ENCODE assay signal across 12 mouse cellular contexts in genomic region chr5:37240550-37240949, GRCm38 (mm10). TPM values are rescaled to one million over a fixed set of nuclear protein-coding genes. Genes with fewer than 3 reads are reported as not detected.
A peak's percentile ranks its signal among the peaks of the same experiment; 100 is the strongest.
DNase-seq lines count a peak whose midpoint lies in the region; ATAC-seq and TF ChIP-seq lines count a peak whose summit lies in the region.
"Had no signal": no experiment of that assay in that cellular context is flagged by ENCODE, and none has a peak within 500 bp of the region (broad histone marks: within the 10 kb centered on the region; RNA-seq: fewer than 3 reads in every experiment).

No protein-coding gene starts in this region.

- H3K4me3 ChIP-seq in heart, postnatal 0 days (ENCODE audit: low read depth, low read length) = no peak overlapping the region
- H3K4me3 ChIP-seq in heart, adult 2 months = no peak overlapping the region
- no peak overlapping the region for H3K4me3 ChIP-seq in hindbrain, postnatal 0 days (ENCODE audit: low read length)
- H3K4me3 ChIP-seq: embryonic facial prominence, embryonic 15.5 days; liver, embryonic 13.5 days had no signal

- ATAC-seq in heart, postnatal 0 days (ENCODE audit: insufficient read depth, low read depth) = no peak
- no peak for ATAC-seq in hindbrain, postnatal 0 days
- ATAC-seq: inflammation-experienced regulatory T-cells, adult 6 months had no signal

- H3K27ac ChIP-seq in heart, postnatal 0 days (ENCODE audit: low read depth) = no peak overlapping the region
- no peak overlapping the region for H3K27ac ChIP-seq in heart, adult 2 months
- no peak overlapping the region; the same call in 1 of the 2 replicates for H3K27ac ChIP-seq in hindbrain, postnatal 0 days
- H3K27ac ChIP-seq: embryonic facial prominence, embryonic 15.5 days; liver, embryonic 13.5 days had no signal

- no peak for TF ChIP-seq CTCF in heart, postnatal 0 days (IDR thresholded peaks at IDR 0.05; ENCODE audit: low read depth)
- no peak for TF ChIP-seq CTCF in heart, adult 2 months (IDR thresholded peaks at IDR 0.05)
- TF ChIP-seq CTCF in hindbrain, postnatal 0 days (IDR thresholded peaks at IDR 0.05; ENCODE audit: low read depth) = no peak

- H3K79me2 ChIP-seq in heart, adult 2 months (replicated peaks; ENCODE audit: control insufficient read depth, insufficient read depth, low read length) = no peaks in the 10 kb centered on the region

- H3K4me1 ChIP-seq in heart, postnatal 0 days (ENCODE audit: control insufficient read depth, insufficient read depth) = 0 out of 2 replicates have a peak, but pooled peaks cover 8% of the 10 kb centered on the region
- H3K4me1 ChIP-seq in heart, adult 2 months (ENCODE audit: control insufficient read depth, insufficient read depth, low read length) = no peaks in the 10 kb centered on the region; the same call in 1 of the 2 replicates
- no peaks in the 10 kb centered on the region; the same call in 1 of the 2 replicates for H3K4me1 ChIP-seq in hindbrain, postnatal 0 days (ENCODE audit: insufficient read depth, low read length)

- H3K9ac ChIP-seq in heart, postnatal 0 days (replicated peaks; ENCODE audit: low read depth, low read length) = no peak overlapping the region
- H3K9ac ChIP-seq in heart, adult 2 months (ENCODE audit: low read depth, low read length) = no peak overlapping the region
- H3K9ac ChIP-seq in hindbrain, postnatal 0 days (replicated peaks; ENCODE audit: low read length) = no peak overlapping the region
- H3K9ac ChIP-seq: embryonic facial prominence, embryonic 15.5 days; liver, embryonic 13.5 days had no signal

- no peaks in the 10 kb centered on the region for H3K36me3 ChIP-seq in heart, postnatal 0 days (replicated peaks; ENCODE audit: control insufficient read depth, insufficient read depth, low read length)
- no peaks in the 10 kb centered on the region for H3K36me3 ChIP-seq in heart, adult 2 months (ENCODE audit: control insufficient read depth, insufficient read depth, low read length)
- no peaks in the 10 kb centered on the region for H3K36me3 ChIP-seq in hindbrain, postnatal 0 days (ENCODE audit: insufficient read depth, low read length)
- H3K36me3 ChIP-seq: embryonic facial prominence, embryonic 15.5 days; liver, embryonic 13.5 days had no signal

- intact Hi-C loops in heart, adult 2 months (cut with DNase I) = no loop called here

- 3% methylated on average over 5 of the region's 5 CpGs for WGBS in heart, postnatal 0 days
- 9% methylated on average over 5 of the region's 5 CpGs for WGBS in heart, adult 2 months
- 17% methylated on average over 5 of the region's 5 CpGs for WGBS in hindbrain, postnatal 0 days

- no peaks in the 10 kb centered on the region for H3K9me3 ChIP-seq in heart, postnatal 0 days (replicated peaks; ENCODE audit: control insufficient read depth, low read length)
- no peaks in the 10 kb centered on the region for H3K9me3 ChIP-seq in hindbrain, postnatal 0 days (ENCODE audit: low read length)
- H3K9me3 ChIP-seq: embryonic facial prominence, embryonic 15.5 days; liver, embryonic 13.5 days had no signal

- no peak for TF ChIP-seq POLR2A in heart, adult 2 months (IDR thresholded peaks at IDR 0.05; ENCODE audit: insufficient read depth, low read depth, low read length)

- TF ChIP-seq EP300 in heart, postnatal 0 days (IDR thresholded peaks at IDR 0.05; ENCODE audit: low read depth) = no peak
- TF ChIP-seq EP300 in heart, adult 2 months (IDR thresholded peaks at IDR 0.05; ENCODE audit: insufficient read depth, low read depth, low read length) = no peak

- H3K27me3 ChIP-seq in heart, postnatal 0 days (ENCODE audit: control insufficient read depth, insufficient read depth, low read length) = peaks cover 64% of the 10 kb centered on the region
- H3K27me3 ChIP-seq in heart, adult 2 months (ENCODE audit: control insufficient read depth, insufficient read depth, low read length) = peaks cover 16% of the 10 kb centered on the region
- no peaks in the 10 kb centered on the region for H3K27me3 ChIP-seq in hindbrain, postnatal 0 days (ENCODE audit: insufficient read depth, low read length)

- peak; percentile 41 for DNase-seq in heart, postnatal 0 days (ENCODE audit: low spot score)
- DNase-seq in heart, adult 2 months = no peak
- peak; percentile 48 for DNase-seq in 3T3-L1 (ENCODE audit: low read depth, low spot score)
- peak; percentile 45 for DNase-seq in NIH3T3 (ENCODE audit: low read depth)
- peak; percentile 52 for DNase-seq in hindbrain, postnatal 0 days (ENCODE audit: low spot score)
- no peak for DNase-seq in right cerebral cortex, postnatal 25 days
- no peak for DNase-seq in right cerebral cortex, postnatal 4 days
- DNase-seq in spleen, adult 12 weeks (ENCODE audit: low spot score) = no peak
- DNase-seq: liver, embryonic 13.5 days; thymus, postnatal 36 days had no signal

- no peak overlapping the region for H3K4me2 ChIP-seq in heart, postnatal 0 days (ENCODE audit: low read depth, low read length)
- no peak overlapping the region for H3K4me2 ChIP-seq in hindbrain, postnatal 0 days (ENCODE audit: low read depth, low read length)
- H3K4me2 ChIP-seq: embryonic facial prominence, embryonic 15.5 days; liver, embryonic 13.5 days had no signal

RNA-seq across cellular contexts. Expression of gene Crmp1, which starts 1.2 kb away (rescaled TPM):
- 5.2 and 5.5 TPM in 2 replicates for total RNA-seq in heart, postnatal 0 days (2014; rRNA removed; ENCODE audit: low replicate concordance)
- 1.9 and 2.0 TPM in 2 replicates for polyA plus RNA-seq in heart, postnatal 0 days (2015; fragmentation: Nextera tagmentation; extraction: Ambion mirVana)
- total RNA-seq in heart, adult 2 months (2021) = under 1 TPM; 0.55 to 0.77 TPM
- polyA plus RNA-seq in heart, adult 2 months (2012; rRNA removed) = 0.59 and 0.97 TPM in 2 replicates
- 1,015 and 1,414 TPM in 2 replicates for total RNA-seq in hindbrain, postnatal 0 days (2014; rRNA removed)
- 607 and 697 TPM in 2 replicates for polyA plus RNA-seq in hindbrain, postnatal 0 days (2015; fragmentation: Nextera tagmentation; extraction: Ambion mirVana)

Comparison
In these comparisons a context has a peak if more than half of its experiments do, and no peak if none do; other contexts are left out.
1. DNase-seq: peak in heart, postnatal 0 days (single experiment), 3T3-L1 (single experiment), NIH3T3 (single experiment) and hindbrain, postnatal 0 days (single experiment); none in heart, adult 2 months (0 of 2), right cerebral cortex, postnatal 25 days (single experiment), right cerebral cortex, postnatal 4 days (single experiment) and spleen, adult 12 weeks (single experiment).
2. RNA of gene Crmp1, which starts 1.2 kb away (total RNA-seq): 1,015 to 1,414 TPM in hindbrain, postnatal 0 days; 5.2 to 5.5 TPM in heart, postnatal 0 days and 0.55 to 0.77 TPM in heart, adult 2 months; every median in the first group is over 100 times any median in the second.